Mouse (Mus musculus) hindbrain, embryonic 13.5 days (tissue): ENCODE data around the gene Slc13a3. TPM values are rescaled to one million over a fixed set of nuclear protein-coding genes. Genes with fewer than 3 reads are reported as not detected.

Experiments used
- ATAC-seq: fragments of 200-750 bp; cut with Nextera tagmentation; 2 replicates; pipeline ENCODE4 v1.8.0; 2017; ENCODE audit warnings: moderate TSS enrichment; ENCODE audit not compliant: low FRiP score
- H3K27ac ChIP-seq: fragments of 300-500 bp; sonication (generic); 2 replicates; pipeline ENCODE4 v1.5.1; 2015; ENCODE audit warnings: inconsistent platforms, mild to moderate bottlenecking, moderate library complexity
- H3K27me3 ChIP-seq: fragments of 300-500 bp; sonication (generic); 2 replicates; pipeline ENCODE4 v1.6.1; 2015; ENCODE audit warnings: mild to moderate bottlenecking, inconsistent platforms
- H3K36me3 ChIP-seq: fragments of 300-500 bp; sonication (generic); 2 replicates; pipeline ENCODE4 v1.6.1; 2015; ENCODE audit warnings: mild to moderate bottlenecking, inconsistent platforms
- H3K4me1 ChIP-seq: fragments of 300-500 bp; sonication (generic); replicated peaks from 2 replicates; pipeline ENCODE4 v1.6.1; 2015; ENCODE audit warnings: inconsistent platforms
- H3K4me2 ChIP-seq: fragments of 300-500 bp; sonication (generic); 2 replicates; pipeline ENCODE4 v1.6.1; 2015; ENCODE audit warnings: inconsistent platforms, mild to moderate bottlenecking, moderate library complexity
- H3K4me3 ChIP-seq: fragments of 300-500 bp; sonication (generic); 2 replicates; pipeline ENCODE4 v1.5.1; 2015; ENCODE audit warnings: mild to moderate bottlenecking, inconsistent platforms
- H3K9ac ChIP-seq: fragments of 300-500 bp; sonication (generic); 2 replicates; pipeline ENCODE4 v1.6.1; 2015; ENCODE audit warnings: mild to moderate bottlenecking, inconsistent platforms
- H3K9me3 ChIP-seq: fragments of 300-500 bp; sonication (generic); 2 replicates; pipeline ENCODE4 v1.6.1; 2016; ENCODE audit warnings: inconsistent platforms
- WGBS: fragments of 180-500 bp; shearing (Covaris S2); methylation state at CpG from one replicate; pipeline ENCODE4 v1.1.7; 2015; 5-methylcytosine and 5-hydroxymethylcytosine counted together
- polyA plus RNA-seq: library from polyadenylated mRNA; unstranded; fragments of >200 nt; fragmentation: Nextera tagmentation; extraction: Ambion mirVana; gene quantifications from 2 replicates; pipeline ENCODE4 v1.2.1, GENCODE M21; 2015

Gene Slc13a3
- polyA plus RNA-seq, 1 experiment from 2014 or later, result 2.6 TPM

DNA sequence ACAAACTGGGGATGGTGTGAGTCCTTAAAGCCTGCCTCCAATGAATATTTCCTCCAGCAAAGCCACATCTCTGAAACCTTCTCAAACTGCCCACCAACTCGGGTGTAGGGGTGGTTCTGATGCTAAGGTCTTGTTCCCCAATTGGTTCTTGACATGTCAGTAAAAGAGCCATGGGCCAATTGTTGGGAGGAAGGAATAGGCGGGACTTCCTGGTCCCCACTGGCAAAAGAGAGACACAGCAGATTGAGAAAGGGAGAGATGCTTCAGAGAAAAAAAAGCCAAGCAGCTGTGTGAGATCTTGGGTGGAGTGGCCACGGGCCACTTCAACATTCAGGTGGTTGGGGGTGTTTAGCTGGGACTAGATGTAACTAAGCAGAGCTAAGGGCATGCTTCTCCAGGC is 102.0 kb downstream of the Slc13a3 start:
- Histone ChIP-seq H3K4me3 (no peak overlapping the region), H3K27ac (no peak overlapping the region; the same call in 1 of the 2 replicates)
- whole genome bisulfite sequencing, result 26% methylated on average over 3 of the region's 3 CpGs

DNA sequence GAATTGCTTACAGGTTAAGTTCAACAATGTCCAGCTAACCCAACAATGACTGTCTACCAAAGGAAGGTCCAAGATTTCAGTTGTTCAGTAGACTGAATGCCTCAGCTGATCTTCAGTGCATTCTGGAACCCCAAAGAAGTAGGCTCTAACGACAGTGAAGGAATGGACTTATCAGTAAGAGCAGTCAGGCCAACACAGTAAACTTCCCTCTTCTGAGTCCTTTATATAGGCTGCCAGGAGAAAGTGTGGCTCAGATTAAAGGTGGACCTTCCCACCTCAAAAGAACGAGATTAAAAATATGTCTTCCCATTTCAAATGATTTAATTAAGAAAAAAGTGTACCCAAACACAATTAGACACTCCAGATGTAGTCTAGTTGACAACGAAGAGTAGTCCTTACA is 102.7 kb downstream of the Slc13a3 start:
- no peak for ATAC-seq
- Histone ChIP-seq H3K4me1 (peaks cover 22% of the 10 kb centered on the region), H3K36me3 (peaks cover 12% of the 10 kb centered on the region), H3K27me3 (no peaks in the 10 kb centered on the region), H3K27ac (no peak overlapping the region), H3K4me2 (no peak overlapping the region), H3K9me3 (no peaks in the 10 kb centered on the region), H3K4me3 (no peak overlapping the region), H3K9ac (no peak overlapping the region)
- WGBS, result 83% methylated on average over 3 of the region's 3 CpGs

More for the DNA sequence above, 102.0 kb downstream of the Slc13a3 start:
- peak overlapping the region; percentile 33; the same call in 1 of the 2 replicates for H3K4me2 ChIP-seq
- H3K36me3 ChIP-seq, result peaks cover 19% of the 10 kb centered on the region
- no peaks in the 10 kb centered on the region for H3K27me3 ChIP-seq
- H3K9me3 ChIP-seq, result no peaks in the 10 kb centered on the region
- no peak overlapping the region for H3K9ac ChIP-seq
- peaks cover 22% of the 10 kb centered on the region for H3K4me1 ChIP-seq
- ATAC-seq, result no peak

DNA sequence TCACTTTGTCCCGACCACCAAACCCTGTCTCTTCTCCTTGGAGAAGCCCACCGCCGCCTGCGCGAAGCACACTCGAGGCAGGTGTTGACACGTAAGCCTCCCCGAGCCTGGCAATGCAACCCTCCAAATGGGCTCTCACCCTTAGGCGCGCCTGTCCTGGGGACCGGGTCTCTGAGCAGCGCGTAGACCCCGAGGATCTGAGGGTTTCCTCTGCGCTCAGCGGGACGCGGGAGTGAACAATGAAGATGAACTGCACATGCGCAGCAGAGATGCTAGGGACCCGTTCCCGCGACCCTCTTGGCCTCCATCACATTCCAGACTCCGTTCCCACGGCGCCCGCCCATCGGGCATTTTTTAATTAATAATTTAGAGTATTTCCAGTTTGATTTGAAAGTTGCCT is 104.5 kb downstream of the Slc13a3 start, which contains the start of gene Zfp663:
Gene Zfp663 (minus strand): TSS at position 234 of the 400 bp plus-strand sequence.
- Histone ChIP-seq H3K4me2 (peak within 1 kb of the TSS; percentile 86), H3K36me3 (no peaks in the 10 kb centered on the region), H3K9me3 (no peaks in the 10 kb centered on the region), H3K4me3 (peak within 1 kb of the TSS; percentile 57), H3K4me1 (peaks cover 30% of the 10 kb centered on the region), H3K27me3 (0 out of 2 replicates have a peak, but pooled peaks cover 6% of the 10 kb centered on the region), H3K9ac (peak within 1 kb of the TSS; percentile 77), H3K27ac (peak within 1 kb of the TSS; percentile 90)
- WGBS, result under 1% methylated on average over 27 of the region's 27 CpGs
- ATAC-seq, result peak; percentile 49; the same call in 1 of the 2 replicates

DNA sequence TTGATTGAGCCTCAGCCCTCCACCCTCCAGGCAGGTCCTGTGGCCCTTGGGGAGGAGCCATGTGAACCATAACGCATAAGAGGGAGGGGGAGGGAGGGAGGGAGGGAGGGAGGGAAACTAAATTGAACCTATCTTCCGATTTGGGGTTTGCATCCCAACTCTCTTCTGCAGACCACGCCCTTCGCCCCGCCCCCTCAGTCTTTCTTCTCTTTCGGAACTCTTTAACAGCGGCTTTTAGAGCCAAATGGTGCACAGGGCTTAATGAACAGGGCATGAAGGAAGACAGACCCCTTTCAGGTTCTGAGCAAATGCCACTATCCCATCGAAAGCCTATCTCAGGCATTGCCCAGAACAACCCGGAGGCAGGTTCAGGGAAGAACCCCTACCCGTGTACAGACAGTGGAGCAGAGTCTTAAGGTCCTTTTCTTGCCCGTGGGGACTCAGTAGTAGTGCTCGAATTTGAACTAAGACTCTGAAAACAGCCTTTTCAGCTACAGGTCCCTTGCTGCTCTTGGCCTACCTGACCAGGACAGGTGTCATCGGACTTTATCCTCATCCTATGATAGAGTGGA is 105.1 kb downstream of the Slc13a3 start:
- H3K4me3 ChIP-seq, result peak overlapping the region; percentile 57
- peak overlapping the region; percentile 86 for H3K4me2 ChIP-seq
- H3K4me1 ChIP-seq, result peaks cover 28% of the 10 kb centered on the region
- H3K36me3 ChIP-seq, result no peaks in the 10 kb centered on the region
- peak overlapping the region; percentile 90 for H3K27ac ChIP-seq
- H3K27me3 ChIP-seq, result 0 out of 2 replicates have a peak, but pooled peaks cover 8% of the 10 kb centered on the region
- H3K9me3 ChIP-seq, result no peaks in the 10 kb centered on the region
- peak overlapping the region; percentile 77 for H3K9ac ChIP-seq
- ATAC-seq, result 0 out of 2 replicates have a peak, but pooled peaks have one; percentile 34
- WGBS, result 2% methylated on average over 13 of the region's 13 CpGs

DNA sequence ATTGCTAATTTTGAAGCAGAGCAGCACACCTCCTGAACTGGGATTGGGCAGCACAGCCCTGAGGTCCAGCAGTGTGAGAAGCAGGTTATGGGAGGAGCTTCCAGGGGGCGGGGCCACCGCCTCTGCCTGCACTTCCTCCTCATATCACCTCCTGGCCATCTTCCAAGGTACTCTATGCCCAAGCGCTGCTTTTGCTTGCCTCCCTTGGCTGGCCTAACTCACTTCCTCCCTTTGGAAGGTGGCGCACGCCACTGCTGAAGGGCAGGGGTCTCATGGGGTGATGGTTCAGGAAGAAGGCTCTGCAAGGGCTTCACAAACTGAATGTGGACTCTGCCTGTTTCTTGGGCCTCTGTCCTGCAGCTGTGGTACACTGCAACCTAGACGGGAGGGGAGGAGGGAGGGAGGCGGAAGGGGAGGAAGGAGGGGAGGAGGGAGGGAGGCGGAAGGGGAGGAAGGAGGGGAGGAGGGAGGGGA is 105.9 kb downstream of the Slc13a3 start:
- peak overlapping the region; percentile 31; the same call in 1 of the 2 replicates for H3K9ac ChIP-seq
- no peaks in the 10 kb centered on the region for H3K36me3 ChIP-seq
- peaks cover 28% of the 10 kb centered on the region for H3K4me1 ChIP-seq
- H3K27me3 ChIP-seq, result peaks cover 15% of the 10 kb centered on the region; the same call in 1 of the 2 replicates
- 7% methylated on average over 6 of the region's 8 CpGs for WGBS
- H3K27ac ChIP-seq, result no peak overlapping the region
- no peaks in the 10 kb centered on the region for H3K9me3 ChIP-seq
- ATAC-seq, result no peak
- peak overlapping the region; percentile 86 for H3K4me2 ChIP-seq
- H3K4me3 ChIP-seq, result 0 out of 2 replicates have a peak overlapping the region, but pooled peaks have one; percentile 57

DNA sequence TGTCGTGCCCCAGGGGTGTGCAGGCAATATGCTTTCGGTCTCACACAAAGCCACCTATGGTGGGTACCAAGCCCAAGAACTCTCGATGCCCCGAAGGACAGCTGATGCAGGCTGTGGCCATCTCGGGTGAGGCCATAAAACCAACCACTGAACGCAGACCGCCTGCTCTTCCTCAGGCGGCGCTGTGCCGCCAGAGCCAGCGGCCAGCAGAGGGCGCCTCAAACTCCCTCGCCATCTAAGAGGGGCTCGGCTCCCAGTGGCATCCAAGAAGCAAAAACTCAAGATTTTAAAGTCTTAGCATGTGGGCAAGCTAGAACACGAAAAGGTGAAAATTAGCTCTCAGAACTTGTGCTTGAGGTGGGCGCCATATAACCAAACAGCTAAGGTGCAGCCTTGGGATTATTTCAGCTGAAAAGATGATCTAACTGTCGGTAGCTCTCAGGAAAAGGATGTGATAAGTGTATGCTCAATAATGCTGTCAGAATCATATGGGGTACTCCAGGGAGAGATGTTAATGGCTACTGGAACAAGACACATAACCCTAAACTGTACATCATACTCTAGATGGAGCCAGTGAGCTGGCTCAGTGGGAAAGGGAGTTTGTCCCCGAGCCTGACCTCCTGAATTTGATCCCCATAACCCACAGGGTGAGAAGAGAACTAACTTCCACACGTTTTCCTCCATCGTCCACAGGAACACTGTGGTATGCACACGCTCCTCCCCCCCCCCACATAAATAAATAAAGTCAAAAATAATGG is 108.5 kb downstream of the Slc13a3 start:
- Histone ChIP-seq H3K36me3 (peaks cover 2% of the 10 kb centered on the region; the same call in 1 of the 2 replicates), H3K4me1 (peaks cover 28% of the 10 kb centered on the region), H3K27ac (no peak overlapping the region), H3K27me3 (peaks cover 19% of the 10 kb centered on the region; the same call in 1 of the 2 replicates), H3K9ac (no peak overlapping the region; the same call in 1 of the 2 replicates), H3K4me2 (peak overlapping the region; percentile 35; the same call in 1 of the 2 replicates), H3K4me3 (no peak overlapping the region), H3K9me3 (no peaks in the 10 kb centered on the region)
- no peak for ATAC-seq
- 15% methylated on average over 21 of the region's 21 CpGs for WGBS

DNA sequence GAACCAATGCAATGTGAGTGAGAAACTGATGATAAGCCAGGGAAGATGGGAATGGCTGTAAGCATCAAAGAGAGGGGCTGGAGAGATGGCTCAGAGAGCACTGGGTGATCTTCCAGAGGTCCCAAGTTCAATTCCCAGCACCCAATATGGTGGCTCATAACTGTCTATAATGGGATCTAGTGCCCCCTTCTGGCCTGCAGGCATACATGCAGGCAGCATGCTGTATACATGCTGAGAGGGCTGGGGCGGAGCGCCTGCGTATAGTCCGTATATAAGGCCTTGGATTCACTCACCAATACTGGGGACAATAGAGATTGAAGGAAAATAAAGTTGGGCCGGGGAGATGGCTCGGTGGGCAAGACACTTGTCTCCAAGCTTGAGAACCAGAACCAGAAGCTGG is 109.7 kb downstream of the Slc13a3 start:
- Histone ChIP-seq H3K9ac (no peak overlapping the region), H3K4me2 (no peak overlapping the region), H3K9me3 (no peaks in the 10 kb centered on the region), H3K4me3 (no peak overlapping the region), H3K36me3 (peaks cover 6% of the 10 kb centered on the region; the same call in 1 of the 2 replicates), H3K27ac (no peak overlapping the region), H3K4me1 (peaks cover 23% of the 10 kb centered on the region), H3K27me3 (peaks cover 19% of the 10 kb centered on the region; the same call in 1 of the 2 replicates)
- no peak for ATAC-seq
- 90% methylated on average over 6 of the region's 6 CpGs for WGBS

- no peak overlapping the region for H3K27ac ChIP-seq
- no peak for ATAC-seq
These were observed 112.2 kb downstream of the Slc13a3 start for GRCm38 (mm10) chr2:165360861-165361260.

More at GRCm38 (mm10) chr2:165360861-165361260, 112.2 kb downstream of the Slc13a3 start:
- Histone ChIP-seq H3K27me3 (peaks cover 19% of the 10 kb centered on the region; the same call in 1 of the 2 replicates), H3K4me3 (no peak overlapping the region), H3K4me2 (no peak overlapping the region), H3K4me1 (peaks cover 7% of the 10 kb centered on the region; the same call in 1 of the 2 replicates), H3K9ac (no peak overlapping the region), H3K36me3 (peaks cover 8% of the 10 kb centered on the region), H3K9me3 (no peaks in the 10 kb centered on the region)
- WGBS, result 0% methylated on average over 1 of the region's 1 CpGs

Other genes with a start within 250 kb of the Slc13a3 start
- 9.4 and 11.4 TPM in 2 replicates for gene Cdh22, start 238.4 kb downstream of the Slc13a3 start, polyA plus RNA-seq
- gene Slc35c2, start 185.4 kb downstream of the Slc13a3 start, polyA plus RNA-seq, result 61.5 and 68.1 TPM in 2 replicates
- 90.8 and 91.6 TPM in 2 replicates for gene Elmo2, start 146.8 kb downstream of the Slc13a3 start, polyA plus RNA-seq
- gene Zfp663, start 104.5 kb downstream of the Slc13a3 start, polyA plus RNA-seq, result 8.1 and 9.3 TPM in 2 replicates
- gene Zfp334, start 85.0 kb downstream of the Slc13a3 start, polyA plus RNA-seq, result 10.8 and 11.3 TPM in 2 replicates
- 0.04 TPM in 1 of 2 replicates, not detected in the other for gene Ocstamp, start 72.8 kb downstream of the Slc13a3 start, polyA plus RNA-seq
- gene Trp53rka, start 20.1 kb upstream of the Slc13a3 start, polyA plus RNA-seq, result 43.0 and 45.4 TPM in 2 replicates
- gene Slc2a10, start 30.6 kb upstream of the Slc13a3 start, polyA plus RNA-seq, result 2.8 and 3.1 TPM in 2 replicates
- 12.8 and 13.1 TPM in 2 replicates for gene Eya2, start 121.8 kb upstream of the Slc13a3 start, polyA plus RNA-seq